Mouse (Mus musculus) forebrain, embryonic 12.5 days (tissue): ENCODE results near the gene Dnajc7. TPM values are rescaled to one million over a fixed set of nuclear protein-coding genes. Genes with fewer than 3 reads are reported as not detected.
"Not testable (repeated sequence)": the region's sequence is repeated elsewhere in the genome, so short reads cannot be mapped to it uniquely, and the experiment has no call there.

Experiments
- ATAC-seq: fragments of 200-750 bp; cut with Nextera tagmentation; 2 replicates; pipeline ENCODE4 v1.8.0; 2017; ENCODE audit warnings: moderate TSS enrichment; ENCODE audit not compliant: low FRiP score
- H3K27ac ChIP-seq: fragments of 300-500 bp; sonication (generic); 2 replicates; pipeline ENCODE4 v1.5.1; 2016; ENCODE audit warnings: mild to moderate bottlenecking
- H3K27me3 ChIP-seq: fragments of 300-500 bp; sonication (generic); 2 replicates; pipeline ENCODE4 v1.6.1; 2016; ENCODE audit warnings: mild to moderate bottlenecking
- H3K36me3 ChIP-seq: fragments of 300-500 bp; sonication (generic); replicated peaks from 2 replicates; pipeline ENCODE4 v1.6.1; 2016; ENCODE audit warnings: mild to moderate bottlenecking
- H3K4me1 ChIP-seq: fragments of 300-500 bp; sonication (generic); 2 replicates; pipeline ENCODE4 v1.6.1; 2016
- H3K4me2 ChIP-seq: fragments of 300-500 bp; sonication (generic); 2 replicates; pipeline ENCODE4 v1.6.1; 2016; ENCODE audit warnings: mild to moderate bottlenecking, moderate library complexity
- H3K4me3 ChIP-seq: fragments of 300-500 bp; sonication (generic); replicated peaks from 2 replicates; pipeline ENCODE4 v1.5.1; 2016; ENCODE audit warnings: mild to moderate bottlenecking
- H3K9ac ChIP-seq: fragments of 300-500 bp; sonication (generic); 2 replicates; pipeline ENCODE4 v1.6.1; 2016; ENCODE audit warnings: mild to moderate bottlenecking
- H3K9me3 ChIP-seq: fragments of 300-500 bp; sonication (generic); 2 replicates; pipeline ENCODE4 v1.6.1; 2016
- WGBS: fragments of 180-500 bp; shearing (Covaris S2); methylation state at CpG from one replicate; pipeline ENCODE4 v1.1.7; 2016; 5-methylcytosine and 5-hydroxymethylcytosine counted together
- polyA plus RNA-seq: library from polyadenylated mRNA; unstranded; fragments of >200 nt; fragmentation: Nextera tagmentation; extraction: Ambion mirVana; gene quantifications from 2 replicates; pipeline ENCODE4 v1.2.1, GENCODE M21; 2016

Dnajc7 gene
- polyA plus RNA-seq, 1 experiment from 2014 or later = 299 TPM

DNA sequence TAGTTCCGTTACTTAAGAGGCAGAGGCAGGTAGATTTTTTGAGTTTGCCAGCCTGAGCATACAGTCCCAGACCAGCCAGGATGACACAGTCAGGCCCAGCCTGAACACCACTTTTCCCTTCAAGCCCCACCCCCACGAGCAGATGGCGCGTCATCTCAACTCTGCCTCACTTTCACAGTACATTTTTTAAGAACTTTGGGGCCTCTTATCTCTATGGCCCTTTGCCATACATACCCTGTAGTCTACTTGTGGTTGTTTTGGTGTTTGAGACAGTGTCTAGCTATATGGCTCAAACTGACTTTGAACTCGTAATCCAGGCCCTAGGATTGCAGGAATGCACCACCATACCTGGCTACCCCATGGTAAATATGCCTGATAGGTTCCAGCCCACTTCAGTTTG is 8.1 kb upstream of the Dnajc7 start:
- Histone ChIP-seq H3K27me3 (no peaks in the 10 kb centered on the region), H3K9ac (no peak overlapping the region), H3K4me1 (peaks cover 29% of the 10 kb centered on the region), H3K4me2 (no peak overlapping the region), H3K4me3 (no peak overlapping the region), H3K36me3 (peaks cover 30% of the 10 kb centered on the region), H3K27ac (no peak overlapping the region), H3K9me3 (no peaks in the 10 kb centered on the region)
- 93% methylated on average over 5 of the region's 5 CpGs for WGBS
- ATAC-seq = no peak

DNA sequence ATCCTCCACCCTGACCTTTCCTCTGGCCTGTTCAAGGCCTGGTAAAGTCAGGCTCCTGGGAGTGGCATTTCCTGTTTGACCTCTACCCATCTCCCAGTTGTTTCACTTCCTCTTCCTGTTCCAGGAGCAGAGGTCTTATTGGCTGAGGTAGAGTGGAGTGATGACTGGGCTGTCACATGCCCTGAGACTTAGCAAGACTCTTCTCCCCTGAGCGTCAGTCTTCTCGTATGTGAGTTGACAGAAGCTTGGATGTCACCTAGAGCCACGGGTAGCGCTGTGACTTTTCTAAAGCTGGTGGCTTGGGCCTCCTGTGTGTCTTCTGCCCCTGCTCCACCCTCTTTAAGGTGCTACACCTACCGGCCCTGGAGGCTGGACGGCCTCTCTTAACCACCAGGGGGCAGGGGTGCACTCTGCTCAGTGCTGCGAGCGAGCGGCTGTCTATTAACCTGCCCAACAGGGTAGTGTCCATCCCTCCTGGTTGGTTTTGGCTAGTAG is 6.8 kb upstream of the Dnajc7 start:
- Histone ChIP-seq H3K4me2 (no peak overlapping the region), H3K9ac (no peak overlapping the region), H3K36me3 (peaks cover 30% of the 10 kb centered on the region), H3K9me3 (no peaks in the 10 kb centered on the region), H3K27ac (no peak overlapping the region), H3K27me3 (no peaks in the 10 kb centered on the region), H3K4me1 (peaks cover 29% of the 10 kb centered on the region), H3K4me3 (no peak overlapping the region)
- WGBS = 26% methylated on average over 9 of the region's 9 CpGs
- ATAC-seq = no peak

DNA sequence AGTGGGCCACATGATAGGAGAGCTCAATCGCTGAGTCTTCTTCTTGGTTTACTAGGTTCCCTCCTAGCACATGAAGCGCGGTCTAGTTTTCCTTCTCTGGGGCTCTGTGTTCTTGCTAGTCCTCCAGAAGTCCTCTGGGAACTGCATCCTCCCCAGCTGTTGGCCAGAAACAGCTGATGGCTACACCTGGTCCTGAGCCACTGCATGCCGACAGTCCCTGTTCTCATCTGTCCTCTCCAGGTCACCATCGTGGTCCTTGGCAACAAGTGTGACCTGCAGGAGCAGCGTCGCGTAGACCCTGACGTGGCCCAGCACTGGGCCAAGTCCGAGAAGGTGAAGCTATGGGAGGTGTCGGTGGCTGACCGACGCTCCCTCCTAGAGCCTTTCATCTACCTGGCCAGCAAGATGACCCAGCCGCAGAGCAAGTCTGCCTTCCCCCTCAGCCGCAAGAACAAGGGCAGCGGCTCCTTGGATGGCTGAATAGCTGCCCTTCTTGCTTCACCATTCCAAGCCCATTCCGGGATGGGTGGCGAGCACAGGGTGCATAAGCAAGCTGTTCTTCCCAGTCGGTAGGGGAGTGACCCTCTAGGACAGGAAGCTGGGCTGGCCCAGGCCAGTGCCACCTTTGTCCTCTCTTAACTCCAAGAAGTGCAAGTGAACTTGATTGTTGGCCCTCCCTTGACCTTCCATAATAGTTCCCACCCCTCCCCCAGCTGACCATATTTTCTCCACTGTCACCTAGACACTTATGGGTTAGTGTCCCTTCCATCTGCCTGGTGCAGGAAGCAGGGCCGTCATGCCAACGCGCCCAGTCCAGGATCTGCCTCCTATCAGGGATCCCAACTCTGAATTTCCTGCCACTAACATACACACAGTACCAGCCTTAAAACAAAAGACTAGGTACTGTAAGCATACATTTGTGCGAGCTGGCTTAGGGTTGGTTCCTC is 6.1 kb upstream of the Dnajc7 start:
- H3K4me2 ChIP-seq = no peak overlapping the region
- no peaks in the 10 kb centered on the region for H3K9me3 ChIP-seq
- H3K4me1 ChIP-seq = peaks cover 29% of the 10 kb centered on the region
- H3K27ac ChIP-seq = no peak overlapping the region
- no peaks in the 10 kb centered on the region for H3K27me3 ChIP-seq
- no peak overlapping the region for H3K4me3 ChIP-seq
- no peak for ATAC-seq
- H3K9ac ChIP-seq = no peak overlapping the region
- H3K36me3 ChIP-seq = peaks cover 30% of the 10 kb centered on the region
- 92% methylated on average over 23 of the region's 23 CpGs for WGBS

DNA sequence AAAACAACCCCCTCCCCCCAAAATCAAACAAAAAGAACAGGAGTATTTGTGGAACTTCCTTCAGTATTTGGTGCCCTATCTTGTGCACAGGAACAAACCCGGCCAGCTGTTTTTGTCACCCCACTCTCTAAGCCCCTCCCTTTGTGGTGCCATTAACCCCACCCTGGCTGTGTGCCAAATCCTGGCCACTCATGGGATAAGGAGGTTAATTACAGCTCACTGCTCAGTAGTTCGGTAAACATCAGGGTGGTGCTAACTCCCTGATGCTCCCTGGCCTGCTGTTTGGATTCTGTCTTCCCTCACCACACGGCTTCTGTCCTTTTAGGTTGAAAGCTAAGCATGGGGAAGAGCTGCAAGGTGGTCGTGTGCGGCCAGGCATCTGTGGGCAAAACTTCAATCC is 3.9 kb upstream of the Dnajc7 start:
- Histone ChIP-seq H3K4me3 (peak overlapping the region; percentile 70), H3K27ac (no peak overlapping the region)
- WGBS = 58% methylated on average over 5 of the region's 5 CpGs

DNA sequence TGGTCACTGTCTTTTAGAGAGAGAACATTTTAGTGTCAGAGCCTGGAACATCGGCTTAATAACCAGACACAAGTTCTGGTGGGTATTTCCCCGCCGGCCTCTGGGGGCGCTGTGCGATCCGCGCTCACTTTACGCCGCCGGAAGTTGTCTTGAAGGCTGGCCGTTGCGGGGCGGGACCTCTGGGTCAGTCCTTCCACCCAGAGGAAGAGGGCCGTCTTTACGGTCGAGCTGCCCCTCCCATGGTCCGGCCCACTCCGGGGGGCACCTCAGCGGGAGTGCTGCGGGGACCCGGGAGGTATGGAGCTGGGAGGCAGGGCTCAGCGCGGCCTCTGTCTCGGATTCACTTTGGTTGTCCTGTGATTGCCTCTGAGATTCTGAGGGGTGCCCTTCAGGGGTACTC is 2.7 kb upstream of the Dnajc7 start:
- Histone ChIP-seq H3K4me2 (peak overlapping the region; percentile 72), H3K27ac (peak overlapping the region; percentile 72), H3K36me3 (peaks cover 30% of the 10 kb centered on the region), H3K4me3 (peak overlapping the region; percentile 70), H3K9ac (peak overlapping the region; percentile 80), H3K27me3 (no peaks in the 10 kb centered on the region), H3K4me1 (peaks cover 33% of the 10 kb centered on the region), H3K9me3 (no peaks in the 10 kb centered on the region)
- under 1% methylated on average over 24 of the region's 24 CpGs for WGBS
- ATAC-seq = peak; percentile 70

More for the DNA sequence above, 3.9 kb upstream of the Dnajc7 start:
- Histone ChIP-seq H3K4me2 (peak overlapping the region; percentile 72), H3K4me1 (peaks cover 31% of the 10 kb centered on the region), H3K9ac (peak overlapping the region; percentile 80), H3K9me3 (no peaks in the 10 kb centered on the region), H3K36me3 (peaks cover 30% of the 10 kb centered on the region), H3K27me3 (no peaks in the 10 kb centered on the region)
- ATAC-seq = no peak

DNA sequence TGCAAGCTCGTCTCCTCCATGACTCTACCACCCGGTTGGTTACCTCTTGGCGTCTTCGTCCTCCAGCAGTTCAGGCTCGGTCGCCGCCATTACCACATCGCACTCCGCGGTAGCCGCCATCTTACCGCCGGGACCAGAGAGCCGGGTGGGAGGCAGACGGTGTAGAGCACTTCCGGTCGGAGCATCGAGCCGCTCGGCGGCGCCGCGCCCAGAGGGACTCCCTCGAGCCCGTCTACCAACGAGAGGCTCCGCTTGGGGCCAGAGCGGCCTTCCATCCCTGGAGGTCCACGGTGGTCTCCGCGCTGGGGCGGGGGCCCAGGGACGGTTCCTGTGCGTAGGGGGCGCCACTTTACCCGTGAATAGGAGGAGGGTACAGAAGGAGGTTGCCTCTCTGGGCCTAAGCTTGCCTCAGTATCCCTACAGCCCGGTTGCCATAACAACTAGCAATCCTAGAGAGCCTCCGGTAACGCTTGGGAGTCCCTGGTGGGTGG is 438 bp downstream of the Dnajc7 start:
- ATAC-seq = peak; percentile 96
- no peaks in the 10 kb centered on the region for H3K27me3 ChIP-seq
- WGBS = under 1% methylated on average over 38 of the region's 40 CpGs

DNA sequence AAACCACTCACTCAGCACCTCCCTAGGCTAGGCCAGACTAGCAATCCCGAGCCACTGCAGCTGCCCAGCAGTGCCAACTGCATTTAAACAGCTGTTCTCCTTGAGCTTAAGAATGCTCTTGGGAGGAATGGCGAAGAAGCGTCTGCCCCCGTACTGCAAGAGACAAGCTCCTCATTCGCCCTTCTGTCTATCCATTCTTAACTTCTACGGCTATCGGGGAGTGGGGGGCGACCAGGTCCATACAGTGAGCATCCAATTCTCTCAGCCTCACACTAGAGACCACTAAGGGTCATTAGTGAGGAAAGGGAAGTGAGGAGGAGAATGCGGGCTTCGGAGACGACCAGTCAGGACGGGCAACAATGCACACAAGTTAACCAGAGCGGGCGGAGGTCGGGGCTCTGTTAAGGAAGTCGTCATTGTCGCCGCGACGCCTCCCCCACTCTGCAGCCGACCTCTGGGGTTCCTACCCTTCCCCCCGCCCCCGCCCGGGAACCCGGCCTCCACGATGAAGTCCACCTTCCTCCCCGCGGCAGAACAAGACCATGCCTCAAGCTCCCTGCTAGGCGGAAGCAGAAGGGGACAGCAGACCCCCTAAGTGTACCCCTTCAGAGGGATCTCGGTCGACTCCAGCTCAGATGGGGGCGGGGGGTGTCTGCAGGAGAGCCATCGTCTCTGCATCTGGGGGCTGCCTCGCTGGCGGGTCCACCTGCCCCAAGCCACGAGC is 1.0 kb downstream of the Dnajc7 start, which contains the start of gene Nkiras2:
Gene Nkiras2 (plus strand): TSS at position 484 of the 724 bp plus-strand sequence.
- Histone ChIP-seq H3K27ac (peak within 1 kb of the TSS; percentile 92), H3K4me2 (peak within 1 kb of the TSS; percentile 78), H3K27me3 (no peaks in the 10 kb centered on the region), H3K4me1 (peaks cover 30% of the 10 kb centered on the region), H3K36me3 (no peaks in the 10 kb centered on the region), H3K9me3 (no peaks in the 10 kb centered on the region), H3K9ac (peak within 1 kb of the TSS; percentile 93), H3K4me3 (peak within 1 kb of the TSS; percentile 94)
- peak; percentile 61 for ATAC-seq
- WGBS = 0% methylated on average over 36 of the region's 36 CpGs

More for the DNA sequence above, 438 bp downstream of the Dnajc7 start:
- Histone ChIP-seq H3K4me2 (peak overlapping the region; percentile 78), H3K4me1 (peaks cover 36% of the 10 kb centered on the region), H3K36me3 (no peaks in the 10 kb centered on the region; the same call in 1 of the 2 replicates), H3K27ac (peak overlapping the region; percentile 92), H3K9ac (peak overlapping the region; percentile 93), H3K4me3 (peak overlapping the region; percentile 94), H3K9me3 (no peaks in the 10 kb centered on the region)

DNA sequence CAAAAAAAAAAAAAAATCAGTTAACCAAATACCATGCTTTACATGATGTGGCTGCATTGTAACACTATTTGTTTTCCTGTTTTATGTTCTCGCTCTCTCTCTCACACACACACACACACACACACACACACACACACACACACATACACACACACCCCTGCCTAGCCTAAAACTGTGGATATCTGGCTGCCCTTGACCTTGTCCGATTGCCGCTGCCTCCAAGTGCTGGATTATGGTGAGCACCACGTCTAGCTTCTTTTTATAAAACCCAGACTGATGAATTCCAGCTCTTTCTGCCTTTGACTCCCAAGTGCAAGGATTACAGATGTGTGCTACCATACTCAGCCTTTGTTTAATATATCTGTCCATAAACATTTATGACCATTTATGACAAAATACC is 2.5 kb downstream of the Dnajc7 start:
- Histone ChIP-seq H3K4me1 (peaks cover 21% of the 10 kb centered on the region), H3K27me3 (no peaks in the 10 kb centered on the region), H3K9me3 (no peaks in the 10 kb centered on the region), H3K36me3 (no peaks in the 10 kb centered on the region), H3K27ac (no peak overlapping the region), H3K9ac (0 out of 2 replicates have a peak overlapping the region, but pooled peaks have one; percentile 93), H3K4me2 (peak overlapping the region; percentile 78; the same call in 1 of the 2 replicates), H3K4me3 (0 out of 2 replicates have a peak overlapping the region, but pooled peaks have one; percentile 7)
- ATAC-seq = no peak
- WGBS = 90% methylated on average over 4 of the region's 4 CpGs

DNA sequence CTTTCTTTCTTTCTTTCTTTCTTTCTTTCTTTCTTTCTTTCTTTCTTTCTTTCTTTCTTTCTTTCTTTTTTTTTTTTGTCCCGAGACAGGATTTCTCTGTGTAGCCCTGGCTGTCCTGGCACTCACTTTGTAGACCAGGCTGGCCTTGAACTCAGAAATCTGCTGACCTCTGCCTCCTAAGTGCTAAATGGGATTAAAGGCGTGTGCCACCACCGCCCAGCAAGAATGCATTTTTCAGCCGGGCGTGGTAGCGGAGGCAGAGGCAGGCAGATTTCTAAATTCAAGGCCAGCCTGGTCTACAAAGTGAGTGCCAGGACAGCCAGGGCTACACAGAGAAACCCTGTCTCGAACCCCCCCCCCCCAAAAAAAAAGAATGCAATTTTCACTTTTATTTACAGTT is 3.1 kb downstream of the Dnajc7 start:
- H3K9me3 ChIP-seq, H3K4me2 ChIP-seq, H3K9ac ChIP-seq, H3K4me3 ChIP-seq, H3K27me3 ChIP-seq, H3K27ac ChIP-seq, ATAC-seq, H3K36me3 ChIP-seq: not testable (repeated sequence)
- 96% methylated on average over 7 of the region's 7 CpGs for WGBS
- H3K4me1 ChIP-seq = peaks cover 21% of the 10 kb centered on the region

DNA sequence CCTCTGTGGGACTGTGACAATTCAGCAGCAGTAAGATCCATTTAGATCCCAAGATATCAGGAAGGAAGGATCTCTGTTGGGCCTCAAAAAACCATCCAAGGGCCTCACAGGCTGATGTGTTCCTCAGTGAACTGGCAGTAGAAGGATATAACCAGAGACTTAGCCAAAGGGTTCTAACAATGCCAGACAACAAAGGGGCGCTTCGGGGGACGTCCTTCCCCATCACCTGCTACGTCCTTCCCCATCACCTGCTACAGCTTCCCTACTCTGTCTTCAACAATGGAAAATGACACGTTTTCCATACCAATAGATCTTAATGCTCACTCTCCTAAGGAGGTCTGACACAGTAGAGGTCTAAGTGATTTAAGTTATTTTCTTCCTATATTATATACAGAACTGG is 3.6 kb downstream of the Dnajc7 start:
- Histone ChIP-seq H3K9ac (no peak overlapping the region), H3K4me2 (no peak overlapping the region), H3K36me3 (no peaks in the 10 kb centered on the region), H3K4me3 (no peak overlapping the region), H3K9me3 (no peaks in the 10 kb centered on the region), H3K27me3 (no peaks in the 10 kb centered on the region), H3K27ac (no peak overlapping the region), H3K4me1 (peaks cover 21% of the 10 kb centered on the region)
- no peak for ATAC-seq
- WGBS = 88% methylated on average over 5 of the region's 5 CpGs

DNA sequence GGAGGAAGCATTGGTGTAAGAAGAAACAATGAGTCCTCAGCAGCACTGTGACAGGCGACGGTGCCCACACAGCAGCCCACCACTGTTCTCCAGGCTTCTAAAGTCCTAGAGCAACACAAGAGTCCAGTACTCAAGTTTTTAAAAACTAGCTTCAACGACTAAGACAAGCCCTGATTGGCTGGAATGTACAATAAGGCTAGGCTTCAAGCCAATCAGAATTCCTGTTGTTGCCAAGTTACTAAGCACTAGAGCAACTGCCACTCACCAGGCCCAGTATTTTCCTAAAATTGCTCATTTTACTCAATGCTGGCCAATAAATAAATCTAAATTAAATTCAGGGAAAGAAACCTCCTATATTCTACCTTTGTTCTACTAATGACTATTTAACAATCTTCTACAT is 6.7 kb downstream of the Dnajc7 start:
- Histone ChIP-seq H3K9ac (no peak overlapping the region), H3K4me3 (no peak overlapping the region), H3K36me3 (peaks cover 2% of the 10 kb centered on the region), H3K4me1 (peaks cover 9% of the 10 kb centered on the region), H3K4me2 (no peak overlapping the region), H3K27ac (no peak overlapping the region), H3K27me3 (no peaks in the 10 kb centered on the region), H3K9me3 (no peaks in the 10 kb centered on the region)
- WGBS = 83% methylated on average over 3 of the region's 3 CpGs
- ATAC-seq = no peak

DNA sequence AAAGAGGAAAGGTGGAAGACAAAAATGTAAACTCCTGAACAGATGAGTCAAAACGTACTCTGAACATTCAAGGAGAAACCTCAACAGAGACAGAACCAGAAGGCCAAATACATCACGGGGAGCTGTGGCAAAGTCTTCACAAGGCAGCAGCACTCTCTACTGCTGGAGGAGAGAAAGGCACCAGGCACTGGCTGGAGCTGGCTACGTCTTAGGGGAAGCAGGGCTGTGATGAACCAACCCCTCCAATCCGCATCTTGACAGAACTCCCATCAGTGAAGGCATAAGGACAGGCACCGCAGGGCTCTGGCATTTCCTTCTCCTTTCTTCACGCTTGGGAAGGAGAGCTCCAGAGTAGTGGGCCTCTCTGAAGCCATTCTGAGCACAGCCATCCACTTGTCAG is 8.3 kb downstream of the Dnajc7 start:
- H3K36me3 ChIP-seq = peaks cover 13% of the 10 kb centered on the region
- H3K4me1 ChIP-seq = no peaks in the 10 kb centered on the region
- no peak overlapping the region for H3K9ac ChIP-seq
- H3K27me3 ChIP-seq = no peaks in the 10 kb centered on the region
- no peak overlapping the region for H3K4me3 ChIP-seq
- ATAC-seq = no peak
- no peaks in the 10 kb centered on the region for H3K9me3 ChIP-seq
- no peak overlapping the region for H3K4me2 ChIP-seq
- WGBS = 93% methylated on average over 6 of the region's 6 CpGs
- H3K27ac ChIP-seq = no peak overlapping the region
